Comparison of ENCODE assay signal across 8 mouse cellular contexts in genomic region chr14:20702096-20702740, GRCm38 (mm10). TPM values are rescaled to one million over a fixed set of nuclear protein-coding genes. Genes with fewer than 3 reads are reported as not detected.
DNase-seq lines count a peak whose midpoint lies in the region; ATAC-seq and TF ChIP-seq lines count a peak whose summit lies in the region.

No protein-coding gene starts in this region.

- 0 out of 2 replicates have a peak, but pooled peaks cover 4% of the 10 kb centered on the region for H3K36me3 ChIP-seq in kidney, postnatal 0 days (ENCODE audit: insufficient read depth, low read length)
- H3K36me3 ChIP-seq in hindbrain, embryonic 16.5 days (ENCODE audit: control insufficient read depth, insufficient read depth, low read length): 0 out of 2 replicates have a peak, but pooled peaks cover 6% of the 10 kb centered on the region
- no peaks in the 10 kb centered on the region; the same call in 1 of the 2 replicates for H3K36me3 ChIP-seq in midbrain, postnatal 0 days (ENCODE audit: insufficient read depth, low read length)

- WGBS in kidney, postnatal 0 days: 6% methylated on average over 15 of the region's 15 CpGs
- 18% methylated on average over 15 of the region's 15 CpGs for WGBS in hindbrain, embryonic 16.5 days
- 17% methylated on average over 13 of the region's 15 CpGs for WGBS in midbrain, postnatal 0 days

- H3K4me3 ChIP-seq in kidney, postnatal 0 days (replicated peaks; ENCODE audit: low read depth, low read length): peak overlapping the region; percentile 80
- peak overlapping the region; percentile 93 for H3K4me3 ChIP-seq in bone marrow macrophage, adult 2 months (ENCODE audit: insufficient read depth, low read length)
- peak overlapping the region; percentile 56 for H3K4me3 ChIP-seq in hindbrain, embryonic 16.5 days (ENCODE audit: low read length)
- H3K4me3 ChIP-seq in midbrain, postnatal 0 days (ENCODE audit: low read depth, low read length): peak overlapping the region; percentile 66

- no peaks in the 10 kb centered on the region for H3K9me3 ChIP-seq in kidney, postnatal 0 days (replicated peaks; ENCODE audit: low read length)
- H3K9me3 ChIP-seq in hindbrain, embryonic 16.5 days (ENCODE audit: control insufficient read depth, low read length): no peaks in the 10 kb centered on the region
- no peaks in the 10 kb centered on the region for H3K9me3 ChIP-seq in midbrain, postnatal 0 days (ENCODE audit: low read length)

- peak; percentile 33; the same call in 1 of the 2 replicates for ATAC-seq in kidney, postnatal 0 days (replicated peaks; ENCODE audit: low FRiP score, low read depth)
- ATAC-seq in hindbrain, embryonic 16.5 days: peak; percentile 25
- ATAC-seq in midbrain, postnatal 0 days (ENCODE audit: low FRiP score): peak; percentile 15; the same call in 1 of the 2 replicates
- no peak for ATAC-seq in monocyte, adult 5-6 weeks (replicated peaks; ENCODE audit: insufficient number of reproducible peaks, low FRiP score, low TSS enrichment, poor library complexity, severe bottlenecking)
- ATAC-seq in activated CD4-positive, CD25-positive, alpha-beta regulatory T cell, adult 4 months: no peak

- peak; percentile 18 for DNase-seq in kidney, postnatal 0 days (ENCODE audit: low spot score)
- no peak for DNase-seq in kidney, adult 11 months
- no peak for DNase-seq in midbrain, postnatal 0 days (ENCODE audit: low spot score)
- no peak for DNase-seq in layer of hippocampus, adult 9-10 months (ENCODE audit: low spot score)

- peak overlapping the region; percentile 90 for H3K27ac ChIP-seq in kidney, postnatal 0 days
- H3K27ac ChIP-seq in bone marrow macrophage, adult 2 months (ENCODE audit: insufficient read depth, low read depth, low read length): peak overlapping the region; percentile 68
- peak overlapping the region; percentile 87 for H3K27ac ChIP-seq in hindbrain, embryonic 16.5 days (ENCODE audit: low read depth, low read length)
- H3K27ac ChIP-seq in midbrain, postnatal 0 days (ENCODE audit: low read depth, low read length): peak overlapping the region; percentile 88

- peak overlapping the region; percentile 69 for H3K4me2 ChIP-seq in kidney, postnatal 0 days (ENCODE audit: low read length)
- H3K4me2 ChIP-seq in hindbrain, embryonic 16.5 days (ENCODE audit: low read length): peak overlapping the region; percentile 72
- H3K4me2 ChIP-seq in midbrain, postnatal 0 days (ENCODE audit: low read depth, low read length, poor library complexity, severe bottlenecking): peak overlapping the region; percentile 64

- H3K9ac ChIP-seq in kidney, postnatal 0 days (ENCODE audit: low read depth, low read length): peak overlapping the region; percentile 80
- H3K9ac ChIP-seq in hindbrain, embryonic 16.5 days (ENCODE audit: low read depth, low read length): peak overlapping the region; percentile 85
- H3K9ac ChIP-seq in midbrain, postnatal 0 days (replicated peaks; ENCODE audit: low read length, poor library complexity, severe bottlenecking): peak overlapping the region; percentile 82

- no peaks in the 10 kb centered on the region for H3K27me3 ChIP-seq in kidney, postnatal 0 days (ENCODE audit: insufficient read depth, low read length)
- no peaks in the 10 kb centered on the region for H3K27me3 ChIP-seq in hindbrain, embryonic 16.5 days (replicated peaks; ENCODE audit: control insufficient read depth, insufficient read depth, low read length)
- no peaks in the 10 kb centered on the region for H3K27me3 ChIP-seq in midbrain, postnatal 0 days (ENCODE audit: insufficient read depth, low read length)

- peaks cover 13% of the 10 kb centered on the region for H3K4me1 ChIP-seq in kidney, postnatal 0 days (replicated peaks; ENCODE audit: insufficient read depth, low read length)
- peaks cover 26% of the 10 kb centered on the region for H3K4me1 ChIP-seq in bone marrow macrophage, adult 2 months (ENCODE audit: control insufficient read depth, insufficient read depth, low read length)
- peaks cover 46% of the 10 kb centered on the region for H3K4me1 ChIP-seq in hindbrain, embryonic 16.5 days (ENCODE audit: control insufficient read depth, insufficient read depth, low read depth, low read length)
- peaks cover 8% of the 10 kb centered on the region; the same call in 1 of the 2 replicates for H3K4me1 ChIP-seq in midbrain, postnatal 0 days (ENCODE audit: insufficient read depth, low read length)

- no peak for TF ChIP-seq POLR2A in bone marrow macrophage, adult 2 months (IDR thresholded peaks at IDR 0.05; ENCODE audit: borderline replicate concordance, low read depth, low read length)

- no peak for TF ChIP-seq CTCF in kidney, postnatal 0 days (IDR thresholded peaks at IDR 0.05; ENCODE audit: low read depth)
- no peak for TF ChIP-seq CTCF in bone marrow macrophage, adult 2 months (IDR thresholded peaks at IDR 0.05; ENCODE audit: low read depth, low read length)
- no peak for TF ChIP-seq CTCF in midbrain, postnatal 0 days (IDR thresholded peaks at IDR 0.05)

RNA-seq across cellular contexts. Expression of gene Chchd1, which starts 0.6 kb away (rescaled TPM):
- polyA plus RNA-seq in kidney, postnatal 0 days (2015; fragmentation: Nextera tagmentation; extraction: Ambion mirVana): 195 and 223 TPM in 2 replicates
- polyA plus RNA-seq in bone marrow macrophage, adult 2 months (2012; ENCODE audit: insufficient read depth, insufficient read length, missing spikeins): 70.7 and 91.5 TPM in 2 replicates
- 148 and 163 TPM in 2 replicates for polyA plus RNA-seq in hindbrain, embryonic 16.5 days (2015; fragmentation: Nextera tagmentation; extraction: Ambion mirVana)
- 122 and 180 TPM in 2 replicates for total RNA-seq in midbrain, postnatal 0 days (2014; rRNA removed)
- 186 and 195 TPM in 2 replicates for polyA plus RNA-seq in midbrain, postnatal 0 days (2015; fragmentation: Nextera tagmentation; extraction: Ambion mirVana)
- total RNA-seq in monocyte, adult 5-6 weeks (2017): 61.2 to 77.6 TPM (median 74.5 TPM) in 3 replicates
- 100 to 1,000 TPM; 152 to 154 TPM for polyA plus RNA-seq in activated CD4-positive, CD25-positive, alpha-beta regulatory T cell, adult 4 months (2017; shearing (Covaris generic))

RNA-seq across cellular contexts. Expression of gene Zswim8, which starts 5.1 kb away (rescaled TPM):
- 20.2 and 20.6 TPM in 2 replicates for polyA plus RNA-seq in kidney, postnatal 0 days (2015; fragmentation: Nextera tagmentation; extraction: Ambion mirVana)
- 85.9 and 94.2 TPM in 2 replicates for polyA plus RNA-seq in bone marrow macrophage, adult 2 months (2012; ENCODE audit: insufficient read depth, insufficient read length, missing spikeins)
- polyA plus RNA-seq in hindbrain, embryonic 16.5 days (2015; fragmentation: Nextera tagmentation; extraction: Ambion mirVana): 36.1 and 42.2 TPM in 2 replicates
- 154 and 183 TPM in 2 replicates for total RNA-seq in midbrain, postnatal 0 days (2014; rRNA removed)
- polyA plus RNA-seq in midbrain, postnatal 0 days (2015; fragmentation: Nextera tagmentation; extraction: Ambion mirVana): 35.1 and 37.8 TPM in 2 replicates
- 36.0 to 67.6 TPM (median 60.8 TPM) in 3 replicates for total RNA-seq in monocyte, adult 5-6 weeks (2017)
- 10 to 100 TPM; 19.2 to 24.8 TPM for polyA plus RNA-seq in activated CD4-positive, CD25-positive, alpha-beta regulatory T cell, adult 4 months (2017; shearing (Covaris generic))

RNA-seq across cellular contexts. Expression of gene Fut11, which starts 7.5 kb away (rescaled TPM):
- polyA plus RNA-seq in kidney, postnatal 0 days (2015; fragmentation: Nextera tagmentation; extraction: Ambion mirVana): 21.6 and 22.4 TPM in 2 replicates
- 18.5 and 19.0 TPM in 2 replicates for polyA plus RNA-seq in bone marrow macrophage, adult 2 months (2012; ENCODE audit: insufficient read depth, insufficient read length, missing spikeins)
- polyA plus RNA-seq in hindbrain, embryonic 16.5 days (2015; fragmentation: Nextera tagmentation; extraction: Ambion mirVana): 29.1 and 30.1 TPM in 2 replicates
- total RNA-seq in midbrain, postnatal 0 days (2014; rRNA removed): 21.0 and 22.8 TPM in 2 replicates
- 23.0 and 23.7 TPM in 2 replicates for polyA plus RNA-seq in midbrain, postnatal 0 days (2015; fragmentation: Nextera tagmentation; extraction: Ambion mirVana)
- 5.0 to 9.7 TPM (median 8.2 TPM) in 3 replicates for total RNA-seq in monocyte, adult 5-6 weeks (2017)
- 1 to 10 TPM; 5.6 to 6.6 TPM for polyA plus RNA-seq in activated CD4-positive, CD25-positive, alpha-beta regulatory T cell, adult 4 months (2017; shearing (Covaris generic))

RNA-seq across cellular contexts. Expression of gene Sec24c, which starts 28.1 kb away (rescaled TPM):
- polyA plus RNA-seq in kidney, postnatal 0 days (2015; fragmentation: Nextera tagmentation; extraction: Ambion mirVana): 57.3 and 62.8 TPM in 2 replicates
- 64.1 and 73.0 TPM in 2 replicates for polyA plus RNA-seq in bone marrow macrophage, adult 2 months (2012; ENCODE audit: insufficient read depth, insufficient read length, missing spikeins)
- polyA plus RNA-seq in hindbrain, embryonic 16.5 days (2015; fragmentation: Nextera tagmentation; extraction: Ambion mirVana): 80.6 and 103 TPM in 2 replicates
- total RNA-seq in midbrain, postnatal 0 days (2014; rRNA removed): 90.2 and 141 TPM in 2 replicates
- polyA plus RNA-seq in midbrain, postnatal 0 days (2015; fragmentation: Nextera tagmentation; extraction: Ambion mirVana): 62.4 and 63.7 TPM in 2 replicates
- total RNA-seq in monocyte, adult 5-6 weeks (2017): 156 to 200 TPM (median 191 TPM) in 3 replicates
- 10 to 100 TPM; 94.7 to 97.5 TPM for polyA plus RNA-seq in activated CD4-positive, CD25-positive, alpha-beta regulatory T cell, adult 4 months (2017; shearing (Covaris generic))

RNA-seq across cellular contexts. Expression of gene Ndst2, which starts 32.1 kb away (rescaled TPM):
- polyA plus RNA-seq in kidney, postnatal 0 days (2015; fragmentation: Nextera tagmentation; extraction: Ambion mirVana): 18.2 and 19.3 TPM in 2 replicates
- 60.1 and 63.9 TPM in 2 replicates for polyA plus RNA-seq in bone marrow macrophage, adult 2 months (2012; ENCODE audit: insufficient read depth, insufficient read length, missing spikeins)
- polyA plus RNA-seq in hindbrain, embryonic 16.5 days (2015; fragmentation: Nextera tagmentation; extraction: Ambion mirVana): 16.7 and 20.8 TPM in 2 replicates
- total RNA-seq in midbrain, postnatal 0 days (2014; rRNA removed): 20.5 and 23.2 TPM in 2 replicates
- 14.0 and 14.1 TPM in 2 replicates for polyA plus RNA-seq in midbrain, postnatal 0 days (2015; fragmentation: Nextera tagmentation; extraction: Ambion mirVana)
- 15.6 to 17.6 TPM (median 16.8 TPM) in 3 replicates for total RNA-seq in monocyte, adult 5-6 weeks (2017)
- 10 to 100 TPM in 1 of 2 experiments, 1 to 10 TPM in 1; 9.0 to 12.0 TPM for polyA plus RNA-seq in activated CD4-positive, CD25-positive, alpha-beta regulatory T cell, adult 4 months (2017; shearing (Covaris generic))

Comparison
In these comparisons a context has a peak if more than half of its experiments do, and no peak if none do; other contexts are left out.
1. ATAC-seq: peak in kidney, postnatal 0 days (single experiment), hindbrain, embryonic 16.5 days (single experiment) and midbrain, postnatal 0 days (single experiment); none in monocyte, adult 5-6 weeks (single experiment) and activated CD4-positive, CD25-positive, alpha-beta regulatory T cell, adult 4 months (single experiment).
2. Peak in every context shown above with its lines, with median percentiles within 50 percentile points of each other: H3K27ac ChIP-seq, H3K4me2 ChIP-seq, H3K4me3 ChIP-seq and H3K9ac ChIP-seq.